Mouse (Mus musculus) lung, postnatal 0 days (tissue): ENCODE data around the gene Iqcf5.

Source experiments
- CTCF ChIP-seq: IDR thresholded peaks from 2 replicates; pipeline ENCODE4 v1.5.1; 2016; ENCODE audit warnings: antibody characterized with exemption, mild to moderate bottlenecking
- EP300 ChIP-seq: IDR thresholded peaks from 2 replicates; pipeline ENCODE4 v1.6.1; 2016; ENCODE audit warnings: antibody characterized with exemption, mild to moderate bottlenecking, control low read depth

DNA sequence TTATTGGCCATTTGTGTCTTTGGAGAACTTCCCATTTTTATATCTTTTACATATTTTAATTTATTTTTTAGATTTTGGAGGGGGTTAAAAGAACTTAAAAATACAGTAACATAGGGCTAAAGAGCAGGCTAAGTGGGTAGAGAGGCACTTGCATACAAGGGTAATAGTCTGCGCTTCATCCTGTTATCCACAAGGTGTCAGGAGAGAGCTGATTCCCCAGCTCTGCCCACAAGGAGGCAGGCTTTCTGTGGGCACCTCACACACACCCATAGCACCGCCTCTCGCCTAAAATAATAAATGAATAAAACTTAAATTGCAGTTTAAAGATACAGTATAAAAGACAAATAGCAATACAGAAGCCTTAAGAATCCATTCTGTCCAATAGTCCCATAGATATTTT lies 17.5 kb downstream of the Iqcf5 start:
- TF ChIP-seq EP300 (no peak), CTCF (peak; percentile 90)
